Mouse (Mus musculus) embryonic facial prominence, embryonic 14.5 days (tissue): ENCODE results near the gene Fam171a1. TPM values are rescaled to one million over a fixed set of nuclear protein-coding genes. Genes with fewer than 3 reads are reported as not detected.

Experiments used
- ATAC-seq: fragments of 200-750 bp; cut with Nextera tagmentation; 2 replicates; pipeline ENCODE4 v1.8.0; 2017; ENCODE audit warnings: low read depth, moderate number of reproducible peaks, moderate TSS enrichment
- DNase-seq: peaks from one replicate; pipeline ENCODE4 v3.0.0-alpha.2; 2015; ENCODE audit warnings: low spot score
- H3K27ac ChIP-seq: fragments of 300-500 bp; sonication (generic); replicated peaks from 2 replicates; pipeline ENCODE4 v1.5.1; 2014; ENCODE audit warnings: low read depth, mild to moderate bottlenecking, low read length, moderate library complexity
- H3K27me3 ChIP-seq: fragments of 300-500 bp; sonication (generic); replicated peaks from 2 replicates; pipeline ENCODE4 v1.6.1; 2014; ENCODE audit warnings: low read length; ENCODE audit not compliant: control insufficient read depth, insufficient read depth
- H3K36me3 ChIP-seq: fragments of 300-500 bp; sonication (generic); 2 replicates; pipeline ENCODE4 v1.6.1; 2014; ENCODE audit warnings: low read length, mixed read lengths; ENCODE audit not compliant: control insufficient read depth, insufficient read depth
- H3K4me1 ChIP-seq: fragments of 300-500 bp; sonication (generic); 2 replicates; pipeline ENCODE4 v1.6.1; 2014; ENCODE audit warnings: antibody characterized with exemption, low read length; ENCODE audit not compliant: control insufficient read depth, insufficient read depth
- H3K4me2 ChIP-seq: fragments of 300-500 bp; sonication (generic); 2 replicates; pipeline ENCODE4 v1.6.1; 2014; ENCODE audit warnings: low read depth, mild to moderate bottlenecking, low read length, moderate library complexity, mixed read lengths
- H3K4me3 ChIP-seq: fragments of 300-500 bp; sonication (generic); 2 replicates; pipeline ENCODE4 v1.5.1; 2014; ENCODE audit warnings: low read depth, mild to moderate bottlenecking, low read length
- H3K9ac ChIP-seq: fragments of 300-500 bp; sonication (generic); 2 replicates; pipeline ENCODE4 v1.6.1; 2014; ENCODE audit warnings: low read depth, mild to moderate bottlenecking, low read length, moderate library complexity, mixed read lengths
- H3K9me3 ChIP-seq: fragments of 300-500 bp; sonication (generic); 2 replicates; pipeline ENCODE4 v1.6.1; 2016; ENCODE audit warnings: low read length; ENCODE audit not compliant: control insufficient read depth
- WGBS: fragments of 180-500 bp; shearing (Covaris S2); extraction: QIAGEN DNeasy Blood & Tissue Kit; methylation state at CpG from one replicate; pipeline ENCODE4 v1.1.7; 2014; 5-methylcytosine and 5-hydroxymethylcytosine counted together
- polyA plus RNA-seq: library from polyadenylated mRNA; unstranded; fragments of >200 nt; fragmentation: Nextera tagmentation; extraction: Ambion mirVana; gene quantifications from 2 replicates; pipeline ENCODE4 v1.2.1, GENCODE M21; 2014

The Fam171a1 gene
- polyA plus RNA-seq, 1 experiment from 2014 or later, result 31.2 TPM

DNA sequence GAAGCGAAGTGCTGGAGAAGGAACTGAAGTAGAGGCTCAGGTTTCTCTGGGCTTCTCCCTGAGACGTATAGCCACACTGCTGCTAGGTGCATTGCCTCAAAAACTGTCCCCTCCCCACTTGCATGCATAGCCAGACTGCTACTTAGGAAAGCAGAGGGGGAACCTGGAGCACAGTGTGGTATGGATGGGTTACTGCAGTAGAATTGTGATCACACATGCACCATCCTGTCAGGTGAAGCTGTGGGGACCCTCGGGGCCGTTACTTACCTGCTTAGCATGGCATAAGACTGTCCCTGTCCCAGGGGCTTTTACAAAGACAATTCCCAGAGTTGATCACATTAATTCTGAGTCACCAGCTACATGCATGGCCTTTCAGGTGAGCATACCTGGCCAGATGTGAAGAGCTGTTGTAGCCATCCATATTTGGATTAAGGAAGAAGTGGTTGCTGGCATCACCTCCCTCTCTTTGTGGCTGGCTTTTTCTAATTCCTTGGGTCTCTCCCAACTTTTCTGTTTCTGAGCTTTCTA lies 14.4 kb downstream of the Fam171a1 start:
- DNase-seq, result no peak
- Histone ChIP-seq H3K27ac (no peak overlapping the region), H3K9me3 (no peaks in the 10 kb centered on the region), H3K27me3 (no peaks in the 10 kb centered on the region), H3K9ac (no peak overlapping the region), H3K36me3 (no peaks in the 10 kb centered on the region), H3K4me2 (no peak overlapping the region), H3K4me3 (no peak overlapping the region), H3K4me1 (peaks cover 12% of the 10 kb centered on the region; the same call in 1 of the 2 replicates)
- WGBS, result 57% methylated on average over 4 of the region's 4 CpGs
- no peak for ATAC-seq

DNA sequence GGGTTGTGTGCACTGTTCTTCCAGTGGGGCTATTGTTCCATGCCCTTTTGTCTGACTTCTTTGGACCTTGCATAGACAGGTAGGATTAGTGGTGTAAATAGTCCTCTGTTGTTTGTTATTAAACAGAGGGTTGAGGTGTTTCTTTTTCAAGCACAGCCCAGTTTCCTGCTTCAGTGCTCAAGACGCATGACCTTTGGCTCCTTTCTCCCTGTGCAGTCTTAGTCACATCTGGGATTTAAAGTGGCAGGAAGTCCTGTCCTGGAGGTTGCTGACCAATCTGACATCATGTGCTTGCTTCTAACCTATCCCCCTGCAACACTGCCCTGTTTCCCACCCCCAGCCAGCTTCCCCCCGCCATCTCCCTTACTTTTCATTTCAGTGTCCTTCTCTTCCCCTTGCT lies 14.9 kb downstream of the Fam171a1 start:
- peaks cover 12% of the 10 kb centered on the region; the same call in 1 of the 2 replicates for H3K4me1 ChIP-seq
- no peaks in the 10 kb centered on the region for H3K9me3 ChIP-seq
- no peak overlapping the region for H3K9ac ChIP-seq
- H3K27ac ChIP-seq, result no peak overlapping the region
- ATAC-seq, result peak; percentile 37; the same call in 1 of the 2 replicates
- DNase-seq, result no peak
- no peaks in the 10 kb centered on the region for H3K36me3 ChIP-seq
- H3K4me2 ChIP-seq, result no peak overlapping the region
- no peaks in the 10 kb centered on the region for H3K27me3 ChIP-seq
- H3K4me3 ChIP-seq, result no peak overlapping the region
- 67% methylated on average over 2 of the region's 2 CpGs for WGBS

DNA sequence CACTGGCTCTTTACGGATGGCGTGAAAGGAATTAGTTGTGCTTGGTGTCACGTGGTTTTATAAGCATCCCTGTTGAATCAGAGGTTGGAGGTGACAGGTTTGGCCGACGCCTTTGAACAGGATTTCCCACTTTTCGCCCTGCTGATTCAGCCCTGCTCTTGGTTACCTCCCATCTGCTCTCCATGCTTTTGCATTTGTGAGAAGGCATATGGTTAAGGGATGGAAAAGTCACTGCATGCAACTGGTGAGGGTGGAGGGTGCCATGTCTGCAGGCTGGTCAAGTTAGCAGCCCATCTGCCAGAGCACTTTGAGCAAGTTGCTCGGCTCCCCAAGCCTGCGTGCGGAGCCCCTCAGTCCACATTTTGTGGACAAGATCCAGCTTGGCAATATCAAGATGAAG lies 18.4 kb downstream of the Fam171a1 start:
- peaks cover 15% of the 10 kb centered on the region; the same call in 1 of the 2 replicates for H3K4me1 ChIP-seq
- H3K36me3 ChIP-seq, result no peaks in the 10 kb centered on the region
- no peak overlapping the region for H3K4me3 ChIP-seq
- no peak overlapping the region for H3K4me2 ChIP-seq
- no peak overlapping the region for H3K27ac ChIP-seq
- H3K9me3 ChIP-seq, result no peaks in the 10 kb centered on the region
- ATAC-seq (no peak), DNase-seq (no peak)
- WGBS, result 70% methylated on average over 9 of the region's 9 CpGs
- H3K9ac ChIP-seq, result no peak overlapping the region
- no peaks in the 10 kb centered on the region for H3K27me3 ChIP-seq

DNA sequence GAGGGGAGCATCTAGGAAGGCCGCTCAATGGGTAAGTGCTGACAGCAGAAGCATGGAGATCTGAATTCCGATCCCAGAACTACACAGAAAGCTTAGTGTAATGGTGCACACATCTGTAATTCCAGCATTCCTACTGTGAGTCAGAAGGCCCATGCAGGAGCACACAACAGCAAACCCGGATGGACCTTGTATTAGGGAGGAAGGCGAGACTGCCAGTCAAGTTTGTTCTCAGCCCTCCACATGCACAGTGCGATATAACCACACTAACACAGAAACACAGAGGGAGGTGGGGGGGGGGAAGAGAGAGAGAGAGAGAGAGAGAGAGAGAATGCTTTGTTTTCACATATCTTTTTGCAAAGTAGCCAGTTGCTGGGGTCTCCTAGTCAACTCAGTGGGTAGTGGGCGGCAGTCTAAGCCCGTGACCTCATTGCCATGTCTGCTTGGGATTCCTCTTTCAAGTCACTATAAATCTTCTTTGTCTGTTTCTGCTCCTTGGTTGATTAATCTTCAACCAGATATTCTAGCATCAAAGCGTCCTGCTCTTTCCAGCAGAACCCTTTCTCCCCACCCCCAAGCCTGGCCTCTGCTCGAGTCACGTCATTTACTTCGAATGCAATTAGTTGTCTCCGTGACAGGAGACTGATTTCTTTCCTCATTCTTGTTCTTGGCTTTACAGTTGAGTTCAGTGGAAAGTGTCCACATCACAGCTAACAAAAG lies 20.7 kb downstream of the Fam171a1 start:
- Histone ChIP-seq H3K36me3 (no peaks in the 10 kb centered on the region), H3K9me3 (no peaks in the 10 kb centered on the region), H3K4me2 (no peak overlapping the region), H3K9ac (no peak overlapping the region), H3K4me3 (no peak overlapping the region), H3K27ac (no peak overlapping the region), H3K4me1 (peaks cover 18% of the 10 kb centered on the region), H3K27me3 (no peaks in the 10 kb centered on the region)
- WGBS, result 53% methylated on average over 12 of the region's 12 CpGs
- no peak; the same call in 1 of the 2 replicates for ATAC-seq
- DNase-seq, result no peak

DNA sequence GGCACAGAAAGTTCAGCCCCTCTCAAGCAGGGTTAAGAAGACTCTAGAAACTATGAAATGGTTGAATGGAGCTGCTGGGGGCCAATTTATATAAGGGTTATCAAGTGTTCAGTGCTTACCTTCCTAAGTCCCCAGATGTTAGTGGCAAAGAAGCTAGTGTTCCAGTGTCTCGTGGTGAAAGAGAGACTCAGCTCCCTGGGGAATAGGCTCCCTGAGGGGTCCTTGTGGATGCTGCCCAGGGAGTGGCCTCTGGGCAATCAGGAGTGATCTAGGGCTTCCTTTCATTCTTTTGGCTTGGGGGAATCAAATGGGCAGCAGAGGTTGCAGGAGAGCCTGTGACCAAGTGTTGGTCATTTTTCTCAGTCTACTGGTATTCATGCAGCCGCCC lies 21.3 kb downstream of the Fam171a1 start:
- WGBS, result 48% methylated on average over 2 of the region's 2 CpGs
- Histone ChIP-seq H3K9ac (no peak overlapping the region), H3K27me3 (no peaks in the 10 kb centered on the region), H3K36me3 (no peaks in the 10 kb centered on the region), H3K27ac (no peak overlapping the region), H3K4me2 (no peak overlapping the region), H3K9me3 (no peaks in the 10 kb centered on the region), H3K4me3 (no peak overlapping the region), H3K4me1 (peaks cover 18% of the 10 kb centered on the region)
- ATAC-seq (no peak), DNase-seq (no peak)

DNA sequence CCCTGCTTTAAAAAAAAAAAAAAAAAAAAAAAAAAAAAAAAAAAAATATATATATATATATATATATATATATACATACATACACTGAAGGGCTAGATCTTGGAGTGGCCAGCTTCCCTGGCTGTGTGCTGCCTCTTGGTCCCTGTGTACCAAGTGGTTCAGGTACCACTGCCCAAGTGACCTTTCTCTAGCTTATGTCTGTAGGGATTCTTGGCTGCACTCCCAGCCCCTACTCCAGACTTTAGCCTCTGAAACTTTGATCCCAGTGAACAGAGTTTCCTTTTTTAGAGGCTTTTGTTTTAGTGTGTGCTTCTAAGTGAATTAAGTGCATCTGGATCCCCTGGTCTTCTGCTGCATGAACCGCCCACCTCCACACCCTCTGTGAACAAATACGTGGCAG lies 24.3 kb downstream of the Fam171a1 start:
- H3K27ac ChIP-seq, result no peak overlapping the region

DNA sequence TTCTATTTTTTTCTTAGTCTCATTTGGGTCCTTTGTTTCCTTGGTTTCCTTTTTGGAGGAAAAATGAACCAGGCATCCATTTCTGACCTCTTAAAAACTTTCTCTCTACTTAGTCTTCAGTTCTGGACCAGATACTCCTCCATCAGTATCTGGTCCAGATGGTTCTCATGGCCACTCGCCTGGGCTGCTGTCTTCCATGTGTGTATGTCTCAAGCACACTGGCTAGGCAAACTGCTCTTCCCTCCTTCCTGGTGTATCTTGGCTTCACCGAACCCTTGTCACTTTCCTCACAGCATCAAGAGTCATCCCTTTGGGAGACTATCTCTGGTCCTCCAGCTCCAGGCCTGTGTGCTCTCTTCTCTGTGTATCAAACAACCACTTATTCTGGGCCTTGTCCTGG lies 25.0 kb downstream of the Fam171a1 start:
- ATAC-seq, result no peak
- no peak overlapping the region for H3K4me3 ChIP-seq
- no peaks in the 10 kb centered on the region for H3K9me3 ChIP-seq
- H3K9ac ChIP-seq, result no peak overlapping the region
- no peak for DNase-seq
- WGBS, result 76% methylated on average over 2 of the region's 2 CpGs
- no peaks in the 10 kb centered on the region for H3K36me3 ChIP-seq
- no peaks in the 10 kb centered on the region for H3K27me3 ChIP-seq
- no peak overlapping the region for H3K27ac ChIP-seq
- H3K4me2 ChIP-seq, result no peak overlapping the region
- peaks cover 18% of the 10 kb centered on the region for H3K4me1 ChIP-seq

More for the DNA sequence above, 24.3 kb downstream of the Fam171a1 start:
- no peak for DNase-seq
- Histone ChIP-seq H3K4me2 (no peak overlapping the region), H3K4me1 (peaks cover 18% of the 10 kb centered on the region), H3K9me3 (no peaks in the 10 kb centered on the region), H3K4me3 (no peak overlapping the region), H3K9ac (no peak overlapping the region), H3K27me3 (no peaks in the 10 kb centered on the region), H3K36me3 (no peaks in the 10 kb centered on the region)
- no peak for ATAC-seq
- WGBS, result 51% methylated on average over 2 of the region's 2 CpGs

DNA sequence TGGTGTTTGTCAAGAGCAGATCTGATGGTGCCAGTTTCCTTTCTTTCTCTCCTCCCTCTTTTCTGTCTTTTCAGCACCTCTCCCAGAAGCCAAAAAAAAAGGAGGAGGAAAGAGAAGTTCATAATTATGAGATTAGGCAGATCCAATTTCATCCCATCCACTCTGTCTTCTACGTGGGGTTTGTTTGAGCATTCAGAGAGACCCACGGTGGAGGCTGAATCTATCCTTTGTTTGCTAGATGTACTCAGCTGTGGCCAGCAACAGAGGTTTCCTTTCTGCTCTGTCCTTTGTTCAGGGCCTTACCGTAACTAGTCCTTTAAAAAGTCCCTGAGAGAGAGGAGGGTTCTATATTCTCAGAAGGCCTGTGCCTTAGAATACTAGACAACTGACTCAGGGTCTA lies 25.6 kb downstream of the Fam171a1 start:
- Histone ChIP-seq H3K36me3 (no peaks in the 10 kb centered on the region), H3K4me3 (no peak overlapping the region), H3K4me2 (no peak overlapping the region), H3K9me3 (no peaks in the 10 kb centered on the region), H3K4me1 (peaks cover 17% of the 10 kb centered on the region), H3K27ac (0 out of 2 replicates have a peak overlapping the region, but pooled peaks have one; percentile 16), H3K9ac (no peak overlapping the region), H3K27me3 (no peaks in the 10 kb centered on the region)
- 25% methylated on average over 3 of the region's 3 CpGs for WGBS
- ATAC-seq, result peak; percentile 74
- DNase-seq, result peak; percentile 43

DNA sequence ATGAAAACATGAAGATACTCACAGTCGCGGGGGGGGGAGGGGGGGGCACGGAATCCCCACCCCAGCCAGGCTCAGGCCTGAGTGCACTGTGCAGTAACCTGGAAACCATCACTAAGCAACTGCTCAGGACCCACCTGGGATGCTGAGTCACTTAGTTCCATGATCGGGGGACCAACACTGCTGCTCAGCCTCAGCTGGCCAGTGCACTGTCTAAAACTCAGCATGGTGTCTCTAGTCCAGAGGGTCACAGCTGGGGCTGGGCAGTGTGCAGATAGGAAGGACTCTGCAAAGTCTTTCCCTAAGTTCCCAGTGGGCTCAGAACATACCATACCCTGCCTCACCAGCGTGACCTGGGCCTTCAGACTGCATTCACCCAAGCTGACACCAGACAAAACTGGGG lies 26.6 kb downstream of the Fam171a1 start:
- peaks cover 7% of the 10 kb centered on the region; the same call in 1 of the 2 replicates for H3K4me1 ChIP-seq
- H3K4me3 ChIP-seq, result no peak overlapping the region
- H3K36me3 ChIP-seq, result no peaks in the 10 kb centered on the region
- DNase-seq (no peak), ATAC-seq (peak; percentile 21; the same call in 1 of the 2 replicates)
- no peak overlapping the region for H3K9ac ChIP-seq
- H3K4me2 ChIP-seq, result no peak overlapping the region
- H3K27ac ChIP-seq, result no peak overlapping the region
- no peaks in the 10 kb centered on the region for H3K27me3 ChIP-seq
- 58% methylated on average over 5 of the region's 5 CpGs for WGBS
- H3K9me3 ChIP-seq, result no peaks in the 10 kb centered on the region
